Mouse (Mus musculus) left cerebral cortex, adult 2 months (tissue): ENCODE results near the gene Mettl1. TPM values are rescaled to one million over a fixed set of nuclear protein-coding genes. Genes with fewer than 3 reads are reported as not detected.
A peak's percentile ranks its signal among the peaks of the same experiment; 100 is the strongest.

ENCODE experiments used
- DNase-seq, 2 experiments: peaks; one replicate each; pipeline ENCODE4 v3.0.0; 2021 to 2022; ENCODE audit warnings: low spot score in 2 of 2, mixed read lengths in 1 of 2; ENCODE audit errors: extremely low spot score in 1 of 2
- H3K27ac ChIP-seq: fragments of 200-600 bp; 2 replicates; pipeline ENCODE4 v1.8.1; 2022
- H3K4me3 ChIP-seq: fragments of 200-600 bp; 2 replicates; pipeline ENCODE4 v1.8.1; 2022
- CTCF ChIP-seq: fragments of 200-600 bp; IDR thresholded peaks from 2 replicates; pipeline ENCODE4 v1.8.1; 2022; ENCODE audit warnings: antibody characterized with exemption, mild to moderate bottlenecking, moderate library complexity
- intact Hi-C: fragments of 180-260 bp; cut with DNase I; formaldehyde crosslinking; loops from one replicate; pipeline ENCODE4 v1.15.1; 2025
- total RNA-seq, 2 experiments: library from RNA; stranded (reverse); gene quantifications; 2 replicates each; pipeline ENCODE4 v1.2.3; 2021

Gene Mettl1
- total RNA-seq, 2 experiments from 2014 or later, result 10.1 to 12.3 TPM

GRCm38 (mm10) chr10:127018422-127018821 lies 22.8 kb upstream of the Mettl1 start:
- Histone ChIP-seq H3K4me3 (no peak overlapping the region), H3K27ac (no peak overlapping the region)
- intact Hi-C loops, result no loop called here
- DNase-seq, result no peak
- TF ChIP-seq CTCF, result no peak

DNA sequence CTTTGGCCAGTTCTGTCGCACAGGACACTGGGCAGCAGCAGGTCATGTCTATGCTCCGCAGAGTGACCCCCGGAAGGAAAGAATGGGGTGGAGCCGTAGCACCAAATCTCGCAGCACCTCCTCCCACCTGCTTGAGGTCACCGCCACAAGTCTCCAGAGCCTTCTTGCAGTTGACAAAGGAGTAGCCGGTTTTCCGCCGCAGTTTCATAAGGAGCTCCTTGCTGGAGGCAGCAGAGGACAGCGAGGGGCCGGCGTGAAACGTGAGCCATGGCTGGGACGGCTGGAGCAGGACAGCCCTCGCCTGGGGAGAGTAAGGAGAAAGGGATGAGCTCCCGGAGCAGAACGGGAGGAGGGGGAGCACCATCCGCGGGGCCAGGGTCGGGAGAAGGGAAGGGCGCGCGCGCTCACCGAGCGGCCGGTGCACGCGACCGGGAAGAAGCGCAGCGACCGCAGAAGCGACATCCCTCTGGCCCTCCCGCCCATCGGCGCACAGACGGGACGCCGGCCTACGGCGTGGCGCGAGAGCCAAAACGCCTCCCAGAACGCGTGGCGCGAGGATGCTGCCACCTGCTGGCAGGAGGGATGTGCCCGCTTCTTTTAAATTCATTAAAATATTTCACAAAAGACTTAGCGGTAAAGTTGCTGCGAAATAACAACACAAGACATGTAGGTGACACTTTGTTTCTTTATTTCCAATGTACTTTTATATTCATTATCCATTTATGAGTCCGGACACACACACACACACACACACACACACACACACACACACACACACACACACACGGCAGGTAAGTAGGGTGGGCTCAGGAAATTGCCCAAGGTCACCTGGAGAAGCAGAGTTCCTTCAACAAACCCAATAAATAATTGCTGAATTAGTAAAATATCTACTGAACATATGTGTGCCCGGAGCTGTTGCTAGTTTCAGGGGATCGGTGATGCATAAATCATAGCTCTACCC lies 10.6 kb upstream of the Mettl1 start, which contains the start of gene Tsfm:
Gene Tsfm (minus strand): TSS at position 505 of the 961 bp plus-strand sequence.
- peak within 1 kb of the TSS; percentile 79 for H3K27ac ChIP-seq
- DNase-seq, result peak; percentile 91 to 96
- peak; percentile 97 for TF ChIP-seq CTCF
- intact Hi-C loops, result loop anchor here (1.0 to 2.0 kb wide), 2 partner anchors 40 to 111 kb away; no protein-coding TSS in a partner anchor
- peak within 1 kb of the TSS; percentile 88 for H3K4me3 ChIP-seq

GRCm38 (mm10) chr10:127033301-127033741 lies 7.9 kb upstream of the Mettl1 start:
- Histone ChIP-seq H3K27ac (no peak overlapping the region), H3K4me3 (no peak overlapping the region)
- no peak for TF ChIP-seq CTCF
- DNase-seq, result no peak
- intact Hi-C loops, result no loop called here

- no peak for DNase-seq
- intact Hi-C loops, result no loop called here
- H3K4me3 ChIP-seq, result no peak overlapping the region
- no peak overlapping the region for H3K27ac ChIP-seq
- TF ChIP-seq CTCF, result no peak
Observed at GRCm38 (mm10) chr10:127036273-127036672, 4.9 kb upstream of the Mettl1 start.

DNA sequence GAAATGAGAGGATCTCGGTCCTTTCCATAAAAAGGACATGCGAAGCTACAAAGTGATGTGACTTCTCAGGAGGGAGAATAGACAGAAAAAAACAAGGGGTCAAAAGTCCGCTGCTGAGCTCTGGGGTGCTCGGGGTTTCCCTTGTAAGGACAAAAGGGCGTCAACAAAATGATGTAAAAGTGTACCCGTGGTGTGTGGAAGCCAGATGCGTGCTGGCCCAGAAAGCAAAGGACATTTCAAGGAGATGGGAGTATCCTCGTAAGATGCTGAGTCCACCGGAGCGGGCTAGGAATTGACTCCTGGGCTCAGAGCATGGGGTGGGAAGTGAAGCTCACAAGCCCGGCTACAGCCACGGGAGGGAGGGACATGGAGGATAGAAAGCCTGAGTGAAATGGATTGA lies 3.6 kb upstream of the Mettl1 start:
- Histone ChIP-seq H3K27ac (no peak overlapping the region), H3K4me3 (no peak overlapping the region)
- intact Hi-C loops, result no loop called here
- no peak for DNase-seq
- TF ChIP-seq CTCF, result no peak

DNA sequence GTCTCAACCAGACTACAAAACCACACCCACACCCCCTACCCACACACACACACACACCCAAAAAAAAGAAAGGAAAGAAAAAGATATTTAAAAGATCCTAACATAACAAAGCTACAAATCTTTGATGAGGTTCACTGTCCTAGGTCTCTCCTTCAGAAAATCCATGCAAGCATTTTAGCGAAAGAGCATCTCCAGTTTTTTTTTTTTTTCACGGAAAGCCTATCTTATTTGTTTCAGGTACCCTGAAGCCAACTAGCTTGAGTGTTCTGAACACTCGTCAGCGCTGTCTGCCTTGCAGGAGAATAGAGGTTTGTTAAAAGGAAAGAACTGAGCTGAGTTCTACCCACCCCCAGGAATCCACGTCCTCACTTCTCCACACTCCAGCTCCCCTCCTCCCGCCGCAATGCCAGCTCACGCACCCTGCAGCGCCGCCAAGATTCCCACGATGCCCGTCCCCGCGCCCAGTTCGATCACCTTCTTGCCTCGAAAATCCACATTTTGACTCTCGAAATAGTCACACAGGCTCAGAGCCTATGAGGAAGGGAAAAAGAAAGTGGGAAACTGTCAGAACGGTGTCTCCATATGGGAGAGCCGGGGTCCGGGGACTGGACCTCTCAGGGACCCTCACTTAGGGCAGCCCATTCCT lies 522 bp upstream of the Mettl1 start:
- DNase-seq, result peak; percentile 48 to 61
- no peak for TF ChIP-seq CTCF
- Histone ChIP-seq H3K27ac (peak overlapping the region; percentile 76), H3K4me3 (peak overlapping the region; percentile 88)
- intact Hi-C loops, result no loop called here

- TF ChIP-seq CTCF, result no peak; the same call in 1 of the 2 replicates
- H3K27ac ChIP-seq, result peak overlapping the region; percentile 76
- peak overlapping the region; percentile 88 for H3K4me3 ChIP-seq
- intact Hi-C loops, result no loop called here
- DNase-seq, result peak; percentile 88 to 89
Observed at GRCm38 (mm10) chr10:127041774-127042338, 642 bp downstream of the Mettl1 start.

DNA sequence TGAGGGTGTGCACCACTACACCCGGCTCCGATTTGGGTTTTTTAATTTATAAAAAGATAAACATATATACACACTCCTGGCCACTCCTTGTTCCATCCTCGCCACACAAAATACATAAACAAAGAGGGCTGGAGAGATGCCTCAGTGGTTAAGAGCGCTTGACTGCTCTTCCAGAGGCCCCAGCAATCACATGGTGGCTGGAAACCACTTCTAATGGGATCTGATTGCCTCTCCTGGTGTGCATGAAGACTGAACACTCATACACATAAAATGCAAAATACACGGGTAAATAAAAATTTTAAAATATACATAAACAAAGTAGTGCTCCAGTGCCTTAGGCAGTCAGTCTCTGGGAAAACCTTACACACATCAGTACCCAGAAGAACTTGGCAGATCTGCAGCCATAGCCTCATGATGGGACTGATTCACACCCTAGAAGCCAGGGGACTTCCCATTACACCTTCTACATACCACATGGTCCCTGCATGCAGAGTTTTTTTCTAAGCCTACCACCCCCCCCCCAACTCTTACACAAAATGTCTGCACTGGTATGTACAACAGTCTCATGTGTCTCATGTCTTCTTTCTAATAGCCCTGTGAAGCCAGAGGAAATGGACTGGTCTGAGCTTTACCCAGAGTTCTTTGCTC lies 1.4 kb downstream of the Mettl1 start:
- intact Hi-C loops, result no loop called here
- Histone ChIP-seq H3K4me3 (peak overlapping the region; percentile 88), H3K27ac (no peak overlapping the region; the same call in 1 of the 2 replicates)
- DNase-seq, result no peak
- TF ChIP-seq CTCF, result no peak

DNA sequence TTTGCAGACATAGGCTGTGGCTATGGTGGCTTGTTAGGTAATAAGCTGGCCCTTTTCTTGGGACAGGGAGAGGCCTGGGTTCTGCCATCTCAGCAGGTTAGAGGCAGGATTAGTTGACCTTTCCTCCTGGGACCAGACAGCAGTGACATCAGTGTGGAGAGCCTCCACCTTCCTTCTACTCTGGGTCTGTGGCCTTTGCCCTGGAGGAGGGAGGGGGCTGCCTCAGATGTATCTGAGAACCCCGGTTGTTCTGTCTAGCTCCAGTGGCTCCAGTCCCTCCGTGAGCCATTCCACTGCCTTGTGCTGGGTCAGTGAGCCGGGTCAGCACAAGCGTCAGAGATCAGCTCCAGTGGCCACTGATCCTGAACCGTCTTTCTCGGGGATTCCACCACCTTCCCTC lies 2.0 kb downstream of the Mettl1 start:
- Histone ChIP-seq H3K27ac (no peak overlapping the region), H3K4me3 (no peak overlapping the region)
- intact Hi-C loops, result no loop called here
- no peak for DNase-seq
- no peak for TF ChIP-seq CTCF

DNA sequence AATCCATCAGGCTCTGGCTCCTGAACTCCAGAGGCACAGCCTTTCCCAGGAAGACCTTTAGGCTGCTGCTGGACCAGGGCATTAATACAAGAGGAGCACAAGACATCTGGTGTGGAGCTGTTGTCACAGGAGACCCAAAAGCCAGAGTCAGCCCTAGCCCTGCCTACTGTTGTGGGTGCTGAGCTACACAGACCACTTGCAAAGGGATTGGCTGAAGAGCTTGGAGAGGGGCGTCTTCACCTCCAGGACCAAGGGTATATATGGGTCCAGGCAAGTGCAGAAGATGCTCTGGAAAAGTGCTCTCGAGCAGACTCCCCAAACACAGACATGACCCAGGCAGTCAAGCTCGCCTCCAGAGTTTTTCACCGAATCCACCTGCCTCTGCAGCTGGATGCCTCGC lies 6.7 kb downstream of the Mettl1 start, which contains the start of gene Cyp27b1:
Gene Cyp27b1 (plus strand): TSS at position 297 of the 400 bp plus-strand sequence.
- DNase-seq, result no peak
- intact Hi-C loops, result no loop called here
- H3K4me3 ChIP-seq, result no peak within 1 kb of the TSS
- no peak for TF ChIP-seq CTCF
- H3K27ac ChIP-seq, result no peak within 1 kb of the TSS

GRCm38 (mm10) chr10:127048608-127049394 lies 7.6 kb downstream of the Mettl1 start:
- TF ChIP-seq CTCF, result peak; percentile 27; the same call in 1 of the 2 replicates
- Histone ChIP-seq H3K27ac (no peak overlapping the region), H3K4me3 (no peak overlapping the region)
- no peak for DNase-seq
- intact Hi-C loops, result no loop called here
